Mouse (Mus musculus): ENCODE results near the gene Igf2r.

GRCm38 (mm10) chr17:12791079-12791406, 21.6 kb upstream of the Igf2r start:
- TF ChIP-seq CTCF (IDR thresholded peaks at IDR 0.05; ENCODE audit: low read depth) (no peak), EP300 (IDR thresholded peaks at IDR 0.05; ENCODE audit: low read depth) (no peak)
